Mouse (Mus musculus) embryonic facial prominence, embryonic 11.5 days (tissue): Measurements from ENCODE around the gene Mthfd1l. TPM values are rescaled to one million over a fixed set of nuclear protein-coding genes. Genes with fewer than 3 reads are reported as not detected.
A peak's percentile ranks its signal among the peaks of the same experiment; 100 is the strongest.

Experiments
- ATAC-seq: fragments of 200-750 bp; cut with Nextera tagmentation; replicated peaks from 2 replicates; pipeline ENCODE4 v1.8.0; 2017; ENCODE audit warnings: low read depth; ENCODE audit not compliant: insufficient number of reproducible peaks, low FRiP score, low TSS enrichment
- DNase-seq: peaks from one replicate; pipeline ENCODE4 v3.0.0-alpha.2; 2015; ENCODE audit warnings: low spot score
- H3K27ac ChIP-seq: fragments of 300-500 bp; sonication (generic); replicated peaks from 2 replicates; pipeline ENCODE4 v1.5.1; 2014; ENCODE audit warnings: mild to moderate bottlenecking, low read depth, low read length, control low read depth
- H3K27me3 ChIP-seq: fragments of 300-500 bp; sonication (generic); 2 replicates; pipeline ENCODE4 v1.6.1; 2014; ENCODE audit warnings: mild to moderate bottlenecking, low read length, moderate library complexity, mixed read lengths; ENCODE audit not compliant: control insufficient read depth, insufficient read depth
- H3K36me3 ChIP-seq: fragments of 300-500 bp; sonication (generic); replicated peaks from 2 replicates; pipeline ENCODE4 v1.6.1; 2014; ENCODE audit warnings: low read depth, mild to moderate bottlenecking, low read length, moderate library complexity, mixed read lengths; ENCODE audit not compliant: control insufficient read depth, insufficient read depth
- H3K4me1 ChIP-seq: fragments of 300-500 bp; sonication (generic); 2 replicates; pipeline ENCODE4 v1.6.1; 2014; ENCODE audit warnings: low read length, mixed read lengths; ENCODE audit not compliant: control insufficient read depth, insufficient read depth
- H3K4me2 ChIP-seq: fragments of 300-500 bp; sonication (generic); 2 replicates; pipeline ENCODE4 v1.6.1; 2014; ENCODE audit warnings: low read depth, mild to moderate bottlenecking, control low read depth, low read length, moderate library complexity
- H3K4me3 ChIP-seq: fragments of 300-500 bp; sonication (generic); 2 replicates; pipeline ENCODE4 v1.5.1; 2014; ENCODE audit warnings: low read depth, low read length, control low read depth
- H3K9ac ChIP-seq: fragments of 300-500 bp; sonication (generic); replicated peaks from 2 replicates; pipeline ENCODE4 v1.6.1; 2014; ENCODE audit warnings: mild to moderate bottlenecking, control low read depth, low read length
- H3K9me3 ChIP-seq: fragments of 300-500 bp; sonication (generic); replicated peaks from 2 replicates; pipeline ENCODE4 v1.6.1; 2016; ENCODE audit warnings: mild to moderate bottlenecking, low read length, inconsistent platforms, mixed read lengths; ENCODE audit not compliant: control insufficient read depth
- WGBS: fragments of 180-500 bp; shearing (Covaris S2); extraction: QIAGEN DNeasy Blood & Tissue Kit; methylation state at CpG from one replicate; pipeline ENCODE4 v1.1.7; 2014; 5-methylcytosine and 5-hydroxymethylcytosine counted together
- polyA plus RNA-seq: library from polyadenylated mRNA; unstranded; fragments of >200 nt; fragmentation: Nextera tagmentation; extraction: Ambion mirVana; gene quantifications from 2 replicates; pipeline ENCODE4 v1.2.1, GENCODE M21; 2014

The Mthfd1l gene
- polyA plus RNA-seq, 1 experiment from 2014 or later: 13.6 TPM

DNA sequence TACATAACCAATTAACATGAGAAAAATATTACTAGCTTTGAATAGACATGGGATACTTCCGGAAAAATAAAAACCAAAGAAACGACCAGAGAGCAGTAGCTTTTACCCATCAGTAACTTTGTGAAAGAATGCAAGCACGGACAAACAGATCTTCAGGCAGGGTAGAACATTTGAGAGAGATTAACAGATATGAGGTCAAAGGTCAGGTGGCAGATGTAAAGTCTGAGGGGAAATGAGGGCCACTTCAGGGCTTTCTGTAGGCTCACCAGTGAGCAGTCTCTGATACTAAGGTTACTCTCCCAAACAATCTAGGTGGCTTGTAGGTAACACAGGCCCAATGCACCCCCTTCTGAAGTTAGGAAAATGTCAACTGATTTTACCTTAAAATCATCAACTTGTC is 3.9 kb upstream of the Mthfd1l start:
- Histone ChIP-seq H3K4me1 (no peaks in the 10 kb centered on the region), H3K4me2 (no peak overlapping the region), H3K9me3 (no peaks in the 10 kb centered on the region), H3K36me3 (no peaks in the 10 kb centered on the region), H3K27me3 (no peaks in the 10 kb centered on the region), H3K9ac (no peak overlapping the region), H3K4me3 (no peak overlapping the region), H3K27ac (no peak overlapping the region)
- DNase-seq (no peak), ATAC-seq (no peak)
- 52% methylated on average over 3 of the region's 3 CpGs for WGBS

- no peaks in the 10 kb centered on the region for H3K9me3 ChIP-seq
- H3K27me3 ChIP-seq: no peaks in the 10 kb centered on the region
- H3K36me3 ChIP-seq: no peaks in the 10 kb centered on the region
- 91% methylated on average over 9 of the region's 9 CpGs for WGBS
- H3K27ac ChIP-seq: no peak overlapping the region
- H3K4me3 ChIP-seq: no peak overlapping the region
- no peak overlapping the region for H3K4me2 ChIP-seq
- H3K9ac ChIP-seq: no peak overlapping the region
- ATAC-seq (no peak), DNase-seq (no peak)
- no peaks in the 10 kb centered on the region for H3K4me1 ChIP-seq
These were observed 681 bp upstream of the Mthfd1l start for GRCm38 (mm10) chr10:3972237-3972636.

DNA sequence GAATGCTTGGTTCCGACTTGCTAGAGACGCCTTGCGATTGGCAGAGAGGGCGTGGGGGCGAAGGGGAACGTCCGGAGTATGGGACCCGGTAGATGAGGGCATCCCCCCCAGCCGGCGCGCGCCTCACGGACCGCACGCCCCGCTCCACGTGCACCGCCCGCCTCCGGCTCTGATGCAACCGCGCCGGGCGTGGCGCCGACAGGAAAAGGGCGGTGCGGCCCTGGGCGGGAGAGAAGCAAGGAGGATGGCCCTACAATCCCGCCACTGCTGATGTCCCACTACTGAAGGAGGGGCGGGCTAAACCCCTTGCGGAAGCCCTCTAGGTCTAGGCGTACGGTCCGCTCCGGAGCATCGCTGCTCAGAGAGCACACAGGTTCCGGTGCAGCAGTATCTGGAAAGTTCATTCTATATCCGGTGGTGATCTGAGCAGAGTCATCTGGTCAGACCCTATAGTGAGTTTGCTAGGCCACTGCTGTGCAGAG is 712 bp downstream of the Mthfd1l start:
- Histone ChIP-seq H3K4me3 (peak overlapping the region; percentile 71), H3K27ac (peak overlapping the region; percentile 86), H3K36me3 (no peaks in the 10 kb centered on the region), H3K9me3 (no peaks in the 10 kb centered on the region), H3K9ac (peak overlapping the region; percentile 82), H3K4me2 (peak overlapping the region; percentile 91), H3K4me1 (no peaks in the 10 kb centered on the region), H3K27me3 (no peaks in the 10 kb centered on the region)
- ATAC-seq (peak; percentile 92), DNase-seq (peak; percentile 89)
- 0% methylated on average over 37 of the region's 39 CpGs for WGBS

DNA sequence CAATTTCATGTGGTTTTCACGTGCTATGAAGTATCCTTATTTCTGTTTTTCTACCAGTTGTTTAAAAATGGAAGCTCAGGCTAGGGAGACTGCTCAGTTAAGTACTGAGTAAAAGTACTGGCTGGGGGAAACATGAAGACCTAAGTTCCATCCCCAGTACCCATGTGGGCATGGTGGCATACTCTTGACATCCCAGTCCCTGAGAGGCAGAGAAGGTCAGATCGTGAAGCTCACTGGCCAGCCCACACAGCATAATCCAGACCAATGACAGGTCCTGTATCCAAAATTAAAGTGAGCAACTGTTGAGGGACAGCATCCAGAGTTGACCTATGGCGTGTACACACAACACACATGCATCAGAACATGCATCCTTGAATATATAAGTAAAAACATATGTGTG is 1.5 kb downstream of the Mthfd1l start:
- Histone ChIP-seq H3K9ac (no peak overlapping the region), H3K27me3 (no peaks in the 10 kb centered on the region), H3K4me2 (no peak overlapping the region), H3K4me1 (no peaks in the 10 kb centered on the region), H3K27ac (no peak overlapping the region), H3K4me3 (no peak overlapping the region), H3K9me3 (no peaks in the 10 kb centered on the region), H3K36me3 (no peaks in the 10 kb centered on the region; the same call in 1 of the 2 replicates)
- no peak for ATAC-seq
- DNase-seq: no peak
- WGBS: 65% methylated on average over 3 of the region's 3 CpGs

GRCm38 (mm10) chr10:3975898-3976622 is 3.1 kb downstream of the Mthfd1l start:
- no peak overlapping the region for H3K27ac ChIP-seq
- H3K27me3 ChIP-seq: no peaks in the 10 kb centered on the region
- no peaks in the 10 kb centered on the region; the same call in none of the 2 replicates for H3K36me3 ChIP-seq
- H3K9me3 ChIP-seq: no peaks in the 10 kb centered on the region
- DNase-seq (no peak), ATAC-seq (no peak)
- WGBS: 75% methylated on average over 6 of the region's 6 CpGs
- H3K4me3 ChIP-seq: no peak overlapping the region
- H3K4me2 ChIP-seq: no peak overlapping the region
- H3K9ac ChIP-seq: no peak overlapping the region
- no peaks in the 10 kb centered on the region for H3K4me1 ChIP-seq

GRCm38 (mm10) chr10:3976623-3977010 is 3.7 kb downstream of the Mthfd1l start:
- H3K27ac ChIP-seq: no peak overlapping the region
- no peaks in the 10 kb centered on the region; the same call in none of the 2 replicates for H3K36me3 ChIP-seq
- no peaks in the 10 kb centered on the region for H3K27me3 ChIP-seq
- no peak overlapping the region for H3K9ac ChIP-seq
- WGBS: 89% methylated on average over 4 of the region's 4 CpGs
- DNase-seq (no peak), ATAC-seq (no peak)
- H3K4me1 ChIP-seq: no peaks in the 10 kb centered on the region
- H3K9me3 ChIP-seq: no peaks in the 10 kb centered on the region
- H3K4me2 ChIP-seq: no peak overlapping the region
- H3K4me3 ChIP-seq: no peak overlapping the region

- H3K4me1 ChIP-seq: no peaks in the 10 kb centered on the region
- no peaks in the 10 kb centered on the region for H3K9me3 ChIP-seq
- DNase-seq (no peak), ATAC-seq (no peak)
- no peaks in the 10 kb centered on the region; the same call in none of the 2 replicates for H3K36me3 ChIP-seq
- no peak overlapping the region for H3K4me3 ChIP-seq
- H3K9ac ChIP-seq: no peak overlapping the region
- no peak overlapping the region for H3K27ac ChIP-seq
- H3K4me2 ChIP-seq: no peak overlapping the region
- 80% methylated on average over 3 of the region's 3 CpGs for WGBS
- no peaks in the 10 kb centered on the region for H3K27me3 ChIP-seq
These were observed 5.4 kb downstream of the Mthfd1l start for GRCm38 (mm10) chr10:3978326-3978725.

DNA sequence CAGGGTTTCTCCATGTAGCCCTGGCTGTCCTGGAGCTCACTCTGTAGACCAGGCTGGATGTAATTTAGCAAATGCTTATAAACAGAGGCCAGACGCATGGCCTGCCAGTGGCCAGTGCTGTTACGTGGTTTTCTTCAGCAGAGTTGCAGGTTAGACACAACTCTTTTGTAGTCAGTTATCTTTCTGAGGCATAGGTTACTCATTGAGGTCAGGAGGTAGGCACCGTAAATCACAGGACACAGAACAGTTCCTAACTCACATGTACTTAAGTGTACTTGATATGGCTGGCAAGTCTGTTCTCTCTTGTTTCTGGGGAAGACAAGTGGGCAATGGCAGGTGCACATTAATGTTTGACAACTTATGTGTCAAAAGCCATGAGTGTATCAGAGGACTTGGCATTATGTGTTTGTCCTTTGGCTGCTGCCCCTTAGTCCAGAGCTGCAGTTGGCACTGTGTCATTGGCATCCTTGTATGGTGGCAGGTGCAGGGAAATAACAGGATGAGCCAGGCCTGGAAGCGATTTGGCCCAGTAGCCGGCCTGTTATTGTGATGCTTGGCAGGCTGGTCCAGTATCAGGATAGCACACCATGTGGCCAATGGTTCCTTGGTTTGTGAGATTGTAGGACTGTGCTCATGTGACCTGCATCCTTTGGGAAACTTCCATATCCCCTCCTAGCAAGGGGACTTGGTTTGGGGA is 6.0 kb downstream of the Mthfd1l start:
- no peak for ATAC-seq
- no peaks in the 10 kb centered on the region for H3K4me1 ChIP-seq
- no peak overlapping the region for H3K9ac ChIP-seq
- no peaks in the 10 kb centered on the region for H3K27me3 ChIP-seq
- H3K9me3 ChIP-seq: no peaks in the 10 kb centered on the region
- H3K27ac ChIP-seq: no peak overlapping the region
- H3K36me3 ChIP-seq: no peaks in the 10 kb centered on the region; the same call in none of the 2 replicates
- no peak overlapping the region for H3K4me2 ChIP-seq
- H3K4me3 ChIP-seq: no peak overlapping the region
- WGBS: 95% methylated on average over 5 of the region's 5 CpGs
- no peak for DNase-seq
